Mouse (Mus musculus) heart, embryonic 10.5 days (tissue): Measurements from ENCODE around the gene Atp1a2. TPM values are rescaled to one million over a fixed set of nuclear protein-coding genes. Genes with fewer than 3 reads are reported as not detected.

Source experiments
- DNase-seq: peaks from one replicate; pipeline ENCODE4 v3.0.0-alpha.2; 2017; ENCODE audit warnings: low spot score
- H3K27ac ChIP-seq: fragments of 300-500 bp; sonication (generic); 2 replicates; pipeline ENCODE4 v1.5.1; 2016; ENCODE audit warnings: mild to moderate bottlenecking
- H3K27me3 ChIP-seq: fragments of 300-500 bp; sonication (generic); 2 replicates; pipeline ENCODE4 v1.6.1; 2016; ENCODE audit warnings: mild to moderate bottlenecking; ENCODE audit not compliant: poor library complexity, insufficient read depth, severe bottlenecking
- H3K36me3 ChIP-seq: fragments of 300-500 bp; sonication (generic); 2 replicates; pipeline ENCODE4 v1.6.1; 2016; ENCODE audit warnings: mild to moderate bottlenecking, moderate library complexity
- H3K4me1 ChIP-seq: fragments of 300-500 bp; sonication (generic); 2 replicates; pipeline ENCODE4 v1.6.1; 2016; ENCODE audit warnings: mild to moderate bottlenecking
- H3K4me3 ChIP-seq: fragments of 300-500 bp; sonication (generic); 2 replicates; pipeline ENCODE4 v1.5.1; 2016; ENCODE audit warnings: mild to moderate bottlenecking, moderate library complexity
- H3K9me3 ChIP-seq: fragments of 300-500 bp; sonication (generic); 2 replicates; pipeline ENCODE4 v1.6.1; 2016; ENCODE audit warnings: mild to moderate bottlenecking, moderate library complexity
- WGBS: fragments of 180-500 bp; shearing (Covaris S2); methylation state at CpG from one replicate; pipeline ENCODE4 v1.1.7; 2016; 5-methylcytosine and 5-hydroxymethylcytosine counted together
- polyA plus RNA-seq: library from polyadenylated mRNA; unstranded; fragments of >200 nt; fragmentation: Nextera tagmentation; extraction: Ambion mirVana; gene quantifications from 2 replicates; pipeline ENCODE4 v1.2.1, GENCODE M21; 2016

Gene Atp1a2
- polyA plus RNA-seq = 8.7 and 22.5 TPM in 2 replicates

- H3K36me3 ChIP-seq = peaks cover 3% of the 10 kb centered on the region; the same call in 1 of the 2 replicates
- H3K9me3 ChIP-seq = no peaks in the 10 kb centered on the region
- no peaks in the 10 kb centered on the region; the same call in 1 of the 2 replicates for H3K27me3 ChIP-seq
- peak within 1 kb of the TSS; percentile 56 for H3K4me3 ChIP-seq
- peak within 1 kb of the TSS; percentile 89 for H3K27ac ChIP-seq
- WGBS = 6% methylated on average over 16 of the region's 16 CpGs
- DNase-seq = no peak
- peaks cover 72% of the 10 kb centered on the region for H3K4me1 ChIP-seq
These were observed at the start of gene Atp1a2 for GRCm38 (mm10) chr1:172297611-172298537. Gene Atp1a2 (minus strand): TSS chr1:172298064.

- no peaks in the 10 kb centered on the region for H3K9me3 ChIP-seq
- peaks cover 78% of the 10 kb centered on the region for H3K27me3 ChIP-seq
- WGBS = 84% methylated on average over 12 of the region's 12 CpGs
These were observed 49.5 kb upstream of the Atp1a2 start for GRCm38 (mm10) chr1:172347382-172347781.

GRCm38 (mm10) chr1:172346707-172347106 lies 48.8 kb upstream of the Atp1a2 start:
- Histone ChIP-seq H3K9me3 (no peaks in the 10 kb centered on the region), H3K36me3 (no peaks in the 10 kb centered on the region), H3K27me3 (peaks cover 79% of the 10 kb centered on the region), H3K4me3 (no peak overlapping the region), H3K27ac (no peak overlapping the region), H3K4me1 (peaks cover 16% of the 10 kb centered on the region)
- DNase-seq = no peak
- 73% methylated on average over 10 of the region's 10 CpGs for WGBS

More at GRCm38 (mm10) chr1:172347382-172347781, 49.5 kb upstream of the Atp1a2 start:
- Histone ChIP-seq H3K36me3 (no peaks in the 10 kb centered on the region), H3K27ac (no peak overlapping the region), H3K4me3 (no peak overlapping the region), H3K4me1 (peaks cover 16% of the 10 kb centered on the region)
- DNase-seq = no peak

- no peaks in the 10 kb centered on the region for H3K36me3 ChIP-seq
- no peak overlapping the region for H3K27ac ChIP-seq
- H3K4me1 ChIP-seq = peaks cover 17% of the 10 kb centered on the region
- H3K9me3 ChIP-seq = no peaks in the 10 kb centered on the region
- 77% methylated on average over 7 of the region's 7 CpGs for WGBS
- no peak overlapping the region for H3K4me3 ChIP-seq
- peaks cover 79% of the 10 kb centered on the region for H3K27me3 ChIP-seq
- no peak for DNase-seq
These were observed 47.0 kb upstream of the Atp1a2 start for GRCm38 (mm10) chr1:172344820-172345219.

GRCm38 (mm10) chr1:172343914-172344313 lies 46.0 kb upstream of the Atp1a2 start:
- Histone ChIP-seq H3K27me3 (peaks cover 79% of the 10 kb centered on the region), H3K4me1 (peaks cover 14% of the 10 kb centered on the region), H3K27ac (no peak overlapping the region), H3K9me3 (no peaks in the 10 kb centered on the region), H3K36me3 (no peaks in the 10 kb centered on the region), H3K4me3 (no peak overlapping the region)
- no peak for DNase-seq
- 48% methylated on average over 3 of the region's 3 CpGs for WGBS

- no peak for DNase-seq
- Histone ChIP-seq H3K36me3 (no peaks in the 10 kb centered on the region), H3K27me3 (peaks cover 81% of the 10 kb centered on the region), H3K4me1 (peaks cover 14% of the 10 kb centered on the region), H3K9me3 (no peaks in the 10 kb centered on the region), H3K4me3 (no peak overlapping the region), H3K27ac (no peak overlapping the region)
- 92% methylated on average over 3 of the region's 3 CpGs for WGBS
These were observed 44.9 kb upstream of the Atp1a2 start for GRCm38 (mm10) chr1:172342729-172343128.

GRCm38 (mm10) chr1:172341386-172341785 lies 43.5 kb upstream of the Atp1a2 start:
- Histone ChIP-seq H3K4me1 (peaks cover 14% of the 10 kb centered on the region), H3K4me3 (peak overlapping the region; percentile 63), H3K9me3 (no peaks in the 10 kb centered on the region), H3K27ac (0 out of 2 replicates have a peak overlapping the region, but pooled peaks have one; percentile 36), H3K27me3 (peaks cover 77% of the 10 kb centered on the region), H3K36me3 (no peaks in the 10 kb centered on the region)
- 10% methylated on average over 10 of the region's 10 CpGs for WGBS
- DNase-seq = no peak

- Histone ChIP-seq H3K4me3 (peak within 1 kb of the TSS; percentile 63), H3K27ac (peak within 1 kb of the TSS; percentile 36; the same call in 1 of the 2 replicates), H3K27me3 (peaks cover 78% of the 10 kb centered on the region), H3K9me3 (no peaks in the 10 kb centered on the region), H3K4me1 (peaks cover 14% of the 10 kb centered on the region), H3K36me3 (no peaks in the 10 kb centered on the region)
- 3% methylated on average over 38 of the region's 38 CpGs for WGBS
- DNase-seq = peak; percentile 92
These were observed 43.0 kb upstream of the Atp1a2 start, which contains the start of gene Kcnj10 for GRCm38 (mm10) chr1:172340729-172341321. Gene Kcnj10 (plus strand): TSS chr1:172341210.

GRCm38 (mm10) chr1:172337411-172338185 lies 39.7 kb upstream of the Atp1a2 start:
- no peak for DNase-seq
- Histone ChIP-seq H3K9me3 (no peaks in the 10 kb centered on the region), H3K4me1 (peaks cover 12% of the 10 kb centered on the region), H3K4me3 (no peak overlapping the region), H3K27me3 (peaks cover 86% of the 10 kb centered on the region), H3K27ac (no peak overlapping the region), H3K36me3 (no peaks in the 10 kb centered on the region)
- WGBS = 40% methylated on average over 2 of the region's 2 CpGs

- DNase-seq = no peak
- Histone ChIP-seq H3K36me3 (no peaks in the 10 kb centered on the region), H3K27me3 (peaks cover 82% of the 10 kb centered on the region), H3K4me3 (no peak overlapping the region), H3K9me3 (no peaks in the 10 kb centered on the region), H3K4me1 (peaks cover 5% of the 10 kb centered on the region), H3K27ac (no peak overlapping the region)
- WGBS = 69% methylated on average over 15 of the region's 15 CpGs
These were observed 37.9 kb upstream of the Atp1a2 start for GRCm38 (mm10) chr1:172335804-172336203.

- DNase-seq = no peak
- Histone ChIP-seq H3K27me3 (peaks cover 82% of the 10 kb centered on the region), H3K27ac (no peak overlapping the region), H3K36me3 (no peaks in the 10 kb centered on the region), H3K9me3 (no peaks in the 10 kb centered on the region), H3K4me3 (no peak overlapping the region), H3K4me1 (peaks cover 5% of the 10 kb centered on the region)
- 11% methylated on average over 3 of the region's 3 CpGs for WGBS
These were observed 35.6 kb upstream of the Atp1a2 start for GRCm38 (mm10) chr1:172333512-172333911.

- H3K27me3 ChIP-seq = peaks cover 82% of the 10 kb centered on the region
- WGBS = 77% methylated on average over 2 of the region's 2 CpGs
- H3K9me3 ChIP-seq = no peaks in the 10 kb centered on the region
- no peak overlapping the region for H3K4me3 ChIP-seq
- DNase-seq = no peak
- H3K27ac ChIP-seq = no peak overlapping the region
- no peaks in the 10 kb centered on the region for H3K36me3 ChIP-seq
- H3K4me1 ChIP-seq = peaks cover 5% of the 10 kb centered on the region
These were observed 35.1 kb upstream of the Atp1a2 start for GRCm38 (mm10) chr1:172332925-172333324.
